Mouse (Mus musculus) megakaryocyte, embryonic 14.5 days (primary cell): ENCODE results near the gene Cpe.

Experiments
- FLI1 ChIP-seq: IDR thresholded peaks from 2 replicates; pipeline ENCODE4 v1.6.1; 2012; ENCODE audit warnings: low read length, inconsistent platforms, mixed read lengths
- GATA1 ChIP-seq: IDR thresholded peaks from 3 replicates; pipeline ENCODE4 v1.6.1; 2012; ENCODE audit warnings: mixed read lengths, low read length, inconsistent platforms, borderline replicate concordance

GRCm38 (mm10) chr8:64618618-64619017, 74.2 kb downstream of the Cpe start:
- TF ChIP-seq GATA1 (no peak), FLI1 (no peak)
